Mouse (Mus musculus) forebrain, embryonic 14.5 days (tissue): ENCODE measurements around the gene Prep. TPM values are rescaled to one million over a fixed set of nuclear protein-coding genes. Genes with fewer than 3 reads are reported as not detected.

Experiments
- ATAC-seq: fragments of 200-750 bp; cut with Nextera tagmentation; 2 replicates; pipeline ENCODE4 v1.8.0; 2017; ENCODE audit warnings: mild to moderate bottlenecking, moderate library complexity
- DNase-seq: peaks from one replicate; pipeline ENCODE4 v3.0.0-alpha.2; 2015; ENCODE audit warnings: low spot score
- H3K27ac ChIP-seq: fragments of 300-500 bp; sonication (generic); 2 replicates; pipeline ENCODE4 v1.5.1; 2014; ENCODE audit warnings: low read depth, mild to moderate bottlenecking, control low read depth, low read length, moderate library complexity
- H3K27me3 ChIP-seq: fragments of 300-500 bp; sonication (generic); replicated peaks from 2 replicates; pipeline ENCODE4 v1.6.1; 2014; ENCODE audit warnings: low read length, control low read depth, mixed read lengths; ENCODE audit not compliant: control insufficient read depth, insufficient read depth
- H3K36me3 ChIP-seq: fragments of 300-500 bp; sonication (generic); 2 replicates; pipeline ENCODE4 v1.6.1; 2014; ENCODE audit warnings: low read length, control low read depth; ENCODE audit not compliant: control insufficient read depth, insufficient read depth
- H3K4me1 ChIP-seq: fragments of 300-500 bp; sonication (generic); 2 replicates; pipeline ENCODE4 v1.6.1; 2014; ENCODE audit warnings: antibody characterized with exemption, low read length, control low read depth; ENCODE audit not compliant: control insufficient read depth, insufficient read depth
- H3K4me2 ChIP-seq: fragments of 300-500 bp; sonication (generic); 2 replicates; pipeline ENCODE4 v1.6.1; 2014; ENCODE audit warnings: mild to moderate bottlenecking, control low read depth, low read length
- H3K4me3 ChIP-seq: fragments of 300-500 bp; sonication (generic); 2 replicates; pipeline ENCODE4 v1.5.1; 2014; ENCODE audit warnings: low read depth, low read length, control low read depth
- H3K9ac ChIP-seq: fragments of 300-500 bp; sonication (generic); 2 replicates; pipeline ENCODE4 v1.6.1; 2014; ENCODE audit warnings: mild to moderate bottlenecking, low read length, control low read depth, moderate library complexity
- H3K9me3 ChIP-seq: fragments of 300-500 bp; sonication (generic); replicated peaks from 2 replicates; pipeline ENCODE4 v1.6.1; 2016; ENCODE audit warnings: low read length, control low read depth, mixed read lengths; ENCODE audit not compliant: control insufficient read depth
- WGBS: fragments of 180-500 bp; shearing (Covaris S2); extraction: QIAGEN DNeasy Blood & Tissue Kit; methylation state at CpG from one replicate; pipeline ENCODE4 v1.1.7; 2014; 5-methylcytosine and 5-hydroxymethylcytosine counted together
- polyA plus RNA-seq: library from polyadenylated mRNA; unstranded; fragments of >200 nt; fragmentation: Nextera tagmentation; extraction: Ambion mirVana; gene quantifications from 2 replicates; pipeline ENCODE4 v1.2.1, GENCODE M21; 2014

Prep gene
- polyA plus RNA-seq, 1 experiment from 2014 or later = 14.2 TPM

DNA sequence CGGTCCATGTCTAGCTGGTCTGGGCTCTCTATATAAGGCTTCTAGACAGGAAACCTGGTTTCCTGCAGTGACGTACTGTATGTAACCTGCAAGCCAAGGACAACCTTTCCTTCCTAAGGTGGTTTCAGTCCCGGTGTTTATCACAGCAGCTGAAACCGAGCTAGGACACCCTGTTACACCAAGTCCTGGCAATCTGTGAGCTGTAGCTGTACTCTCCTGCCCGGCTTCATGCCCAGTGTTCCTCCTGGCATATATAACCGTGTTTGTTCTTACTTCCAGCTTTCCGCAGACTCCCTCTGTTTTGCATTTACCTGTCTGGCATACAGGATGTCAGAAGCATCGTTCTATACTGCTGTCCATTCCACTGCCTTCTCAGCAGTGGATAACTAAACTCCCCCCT, 51.4 kb downstream of the Prep start:
- H3K4me3 ChIP-seq = no peak overlapping the region
- no peak overlapping the region for H3K9ac ChIP-seq
- DNase-seq (no peak), ATAC-seq (no peak)
- H3K27me3 ChIP-seq = no peaks in the 10 kb centered on the region
- 94% methylated on average over 8 of the region's 8 CpGs for WGBS
- no peak overlapping the region for H3K4me2 ChIP-seq
- no peaks in the 10 kb centered on the region for H3K4me1 ChIP-seq
- no peaks in the 10 kb centered on the region for H3K9me3 ChIP-seq
- peaks cover 54% of the 10 kb centered on the region for H3K36me3 ChIP-seq
- H3K27ac ChIP-seq = no peak overlapping the region

DNA sequence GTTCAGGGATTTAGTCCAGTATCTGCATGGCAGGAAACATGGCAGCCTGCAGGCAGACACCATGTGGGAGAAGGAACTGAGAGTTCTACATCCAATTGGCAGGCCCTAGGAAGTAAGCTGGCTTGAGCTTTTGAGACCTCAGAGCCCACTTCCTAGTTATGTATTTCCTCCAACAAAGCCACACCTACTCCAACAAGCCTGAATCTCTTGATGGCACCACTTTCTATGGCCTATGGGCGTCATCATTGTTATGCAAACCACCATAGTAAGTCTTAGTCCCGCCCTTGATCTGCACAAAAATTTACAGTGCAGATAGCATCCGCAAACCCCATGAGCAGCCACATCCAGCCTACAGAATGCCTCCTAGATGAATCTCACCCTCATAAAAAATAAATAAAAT, 54.6 kb downstream of the Prep start:
- peaks cover 54% of the 10 kb centered on the region for H3K36me3 ChIP-seq
- 89% methylated on average over 3 of the region's 3 CpGs for WGBS

DNA sequence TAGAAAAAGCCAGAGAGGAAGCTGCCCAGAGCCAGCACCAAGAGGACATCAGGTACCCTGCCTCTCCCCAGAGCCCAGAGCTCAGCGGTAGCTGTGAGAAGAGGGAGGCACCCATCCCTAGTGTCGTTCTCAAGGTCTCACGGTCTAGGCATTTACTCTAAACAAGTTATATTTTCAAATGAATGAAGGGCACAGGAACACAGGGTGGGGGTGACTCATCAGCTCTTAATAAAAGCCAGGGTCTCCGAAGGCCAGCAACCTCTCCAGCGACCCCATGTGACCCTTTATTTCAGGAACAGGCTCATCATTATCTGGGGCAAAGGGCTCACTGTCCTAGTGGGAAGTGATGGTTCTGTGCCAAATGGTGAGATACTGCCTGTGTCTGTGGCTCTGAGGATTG, 55.5 kb downstream of the Prep start:
- H3K9me3 ChIP-seq = no peaks in the 10 kb centered on the region
- H3K4me2 ChIP-seq = no peak overlapping the region
- H3K4me1 ChIP-seq = no peaks in the 10 kb centered on the region
- no peak overlapping the region for H3K9ac ChIP-seq
- no peak for DNase-seq
- peaks cover 58% of the 10 kb centered on the region for H3K36me3 ChIP-seq
- 92% methylated on average over 5 of the region's 5 CpGs for WGBS
- H3K4me3 ChIP-seq = no peak overlapping the region
- no peaks in the 10 kb centered on the region for H3K27me3 ChIP-seq
- H3K27ac ChIP-seq = no peak overlapping the region
- no peak for ATAC-seq

More for the DNA sequence above, 54.6 kb downstream of the Prep start:
- no peaks in the 10 kb centered on the region for H3K9me3 ChIP-seq
- no peak overlapping the region for H3K4me2 ChIP-seq
- H3K27ac ChIP-seq = no peak overlapping the region
- ATAC-seq = no peak
- no peaks in the 10 kb centered on the region for H3K4me1 ChIP-seq
- H3K4me3 ChIP-seq = no peak overlapping the region
- no peak overlapping the region for H3K9ac ChIP-seq
- no peaks in the 10 kb centered on the region for H3K27me3 ChIP-seq
- no peak for DNase-seq

DNA sequence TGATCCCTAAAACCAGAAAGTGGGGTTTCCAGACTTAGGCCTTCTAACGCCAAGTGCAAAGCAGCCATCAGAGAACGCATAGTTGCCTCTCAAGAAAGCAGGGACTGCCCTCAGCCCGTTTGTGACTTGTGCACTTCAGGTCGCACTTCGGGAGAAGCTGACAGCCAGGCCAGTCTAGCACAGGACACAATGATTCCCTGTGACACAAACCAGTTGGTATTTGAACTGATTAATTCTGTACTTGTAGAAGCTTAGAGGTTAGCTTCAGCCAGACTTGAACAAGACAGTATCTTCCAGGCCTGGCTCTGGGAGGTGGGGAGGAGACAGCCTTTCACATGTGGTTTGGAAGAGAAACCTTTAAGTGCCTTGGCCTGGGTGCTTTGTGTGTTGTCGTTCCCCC, 56.0 kb downstream of the Prep start:
- peaks cover 59% of the 10 kb centered on the region for H3K36me3 ChIP-seq
- H3K4me2 ChIP-seq = no peak overlapping the region

DNA sequence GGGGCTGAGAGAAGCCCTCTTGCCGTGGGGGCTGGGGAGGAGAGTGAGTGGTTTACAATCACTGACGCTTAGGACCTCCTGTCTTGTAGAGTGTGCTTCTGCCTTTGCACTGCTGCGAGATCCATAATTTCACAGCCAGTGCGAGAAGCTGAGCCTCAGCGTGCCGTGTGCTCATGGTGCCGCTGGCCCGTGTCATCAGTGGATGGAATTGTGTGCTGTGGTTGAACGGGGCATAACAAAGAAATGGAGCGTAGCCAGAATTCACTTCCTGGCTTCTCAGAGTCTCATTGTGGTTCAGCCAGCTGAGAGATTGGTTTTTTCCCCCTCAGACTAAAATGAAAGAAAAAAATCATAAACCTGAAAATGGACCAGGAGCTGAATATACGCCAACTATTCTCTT, 62.1 kb downstream of the Prep start:
- no peaks in the 10 kb centered on the region for H3K4me1 ChIP-seq

More for the DNA sequence above, 56.0 kb downstream of the Prep start:
- no peaks in the 10 kb centered on the region for H3K4me1 ChIP-seq
- 95% methylated on average over 6 of the region's 6 CpGs for WGBS
- H3K9ac ChIP-seq = no peak overlapping the region
- DNase-seq = no peak
- H3K4me3 ChIP-seq = no peak overlapping the region
- H3K27ac ChIP-seq = no peak overlapping the region
- no peaks in the 10 kb centered on the region for H3K27me3 ChIP-seq
- no peaks in the 10 kb centered on the region for H3K9me3 ChIP-seq
- no peak for ATAC-seq

DNA sequence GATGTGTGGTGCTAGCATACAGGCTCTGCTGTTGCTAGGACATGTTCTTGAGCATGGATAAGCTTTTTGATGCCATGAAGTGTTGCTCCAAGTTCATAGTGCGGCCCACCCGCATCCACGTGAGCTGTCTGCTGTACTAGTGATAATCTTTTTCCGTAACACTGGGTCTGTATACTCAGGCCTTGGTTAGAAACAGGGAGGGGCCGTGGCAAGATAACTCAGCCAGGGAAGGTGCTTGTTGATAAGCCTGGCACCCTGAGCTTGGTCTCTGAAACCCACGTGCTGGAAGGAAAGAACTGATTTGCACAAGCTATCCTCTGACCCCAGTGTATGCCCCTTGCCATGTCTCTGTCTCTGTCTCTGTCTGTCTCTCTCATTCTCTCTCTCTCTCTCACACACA, 63.0 kb downstream of the Prep start:
- ATAC-seq = no peak
- Histone ChIP-seq H3K4me2 (no peak overlapping the region), H3K9me3 (no peaks in the 10 kb centered on the region), H3K4me1 (no peaks in the 10 kb centered on the region), H3K27ac (no peak overlapping the region), H3K27me3 (no peaks in the 10 kb centered on the region), H3K36me3 (peaks cover 27% of the 10 kb centered on the region), H3K4me3 (no peak overlapping the region), H3K9ac (no peak overlapping the region)
- WGBS = 91% methylated on average over 6 of the region's 6 CpGs
- no peak for DNase-seq

More for the DNA sequence above, 62.1 kb downstream of the Prep start:
- Histone ChIP-seq H3K9me3 (no peaks in the 10 kb centered on the region), H3K27me3 (no peaks in the 10 kb centered on the region), H3K4me2 (no peak overlapping the region), H3K36me3 (peaks cover 27% of the 10 kb centered on the region), H3K4me3 (no peak overlapping the region), H3K27ac (no peak overlapping the region), H3K9ac (0 out of 2 replicates have a peak overlapping the region, but pooled peaks have one; percentile 0)
- WGBS = 58% methylated on average over 11 of the region's 11 CpGs
- ATAC-seq = no peak
- peak; percentile 53 for DNase-seq

- Histone ChIP-seq H3K36me3 (peaks cover 12% of the 10 kb centered on the region), H3K9ac (no peak overlapping the region), H3K9me3 (no peaks in the 10 kb centered on the region), H3K4me2 (no peak overlapping the region), H3K4me3 (no peak overlapping the region), H3K27ac (no peak overlapping the region), H3K27me3 (no peaks in the 10 kb centered on the region), H3K4me1 (no peaks in the 10 kb centered on the region)
- ATAC-seq (no peak), DNase-seq (peak; percentile 30)
- 84% methylated on average over 4 of the region's 4 CpGs for whole genome bisulfite sequencing
These were observed 65.4 kb downstream of the Prep start for GRCm38 (mm10) chr10:45132371-45132770.

DNA sequence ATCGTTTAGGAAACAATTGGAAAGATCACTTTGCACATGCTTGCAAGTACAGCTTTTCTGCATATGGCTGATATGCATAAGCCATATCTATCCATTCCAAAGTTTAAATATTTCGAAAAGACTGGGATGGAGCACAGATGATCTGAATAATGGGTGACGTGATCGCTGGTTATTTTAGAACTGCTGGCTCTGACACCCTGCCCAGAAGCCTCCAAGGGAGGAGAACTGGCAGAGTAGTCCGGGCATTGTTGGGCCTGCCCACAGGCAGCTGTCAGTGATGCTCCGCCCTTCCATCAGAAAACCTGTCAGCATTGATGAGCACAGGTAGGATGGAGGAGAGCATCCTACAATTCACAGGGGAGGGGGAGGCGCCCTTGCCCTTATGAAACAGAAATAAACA, 69.8 kb downstream of the Prep start:
- H3K4me3 ChIP-seq = no peak overlapping the region
- no peak for DNase-seq
- H3K9ac ChIP-seq = no peak overlapping the region
- no peaks in the 10 kb centered on the region for H3K36me3 ChIP-seq
- WGBS = 85% methylated on average over 7 of the region's 7 CpGs
- no peaks in the 10 kb centered on the region for H3K9me3 ChIP-seq
- H3K27ac ChIP-seq = no peak overlapping the region
- H3K4me1 ChIP-seq = peaks cover 5% of the 10 kb centered on the region
- no peaks in the 10 kb centered on the region for H3K27me3 ChIP-seq
- no peak overlapping the region for H3K4me2 ChIP-seq
- no peak for ATAC-seq

DNA sequence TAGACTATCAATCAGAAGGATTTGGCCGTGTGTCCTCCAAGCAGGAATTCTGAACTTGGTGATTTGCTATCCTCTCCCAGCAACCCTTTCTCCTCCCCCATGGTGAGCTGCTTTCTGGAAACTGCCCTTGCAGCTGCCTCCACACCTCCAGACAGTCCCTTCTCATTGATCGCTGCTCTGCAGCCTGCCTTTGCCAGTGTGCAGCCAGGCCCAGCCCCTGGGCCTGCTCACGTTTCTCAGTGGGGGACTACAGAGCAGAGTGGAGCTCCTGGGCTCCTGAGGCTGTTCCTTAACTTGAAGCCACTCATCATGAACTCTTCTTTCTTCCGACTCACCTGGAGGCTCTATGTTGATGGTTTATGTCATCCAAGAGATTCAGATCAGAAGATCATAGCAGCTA, 72.9 kb downstream of the Prep start:
- H3K36me3 ChIP-seq = no peaks in the 10 kb centered on the region
- H3K4me2 ChIP-seq = no peak overlapping the region
- 61% methylated on average over 4 of the region's 4 CpGs for WGBS
- H3K27me3 ChIP-seq = no peaks in the 10 kb centered on the region
- 0 out of 2 replicates have a peak, but pooled peaks have one; percentile 16 for ATAC-seq
- peaks cover 5% of the 10 kb centered on the region for H3K4me1 ChIP-seq
- no peak overlapping the region for H3K4me3 ChIP-seq
- no peak overlapping the region for H3K27ac ChIP-seq
- no peaks in the 10 kb centered on the region for H3K9me3 ChIP-seq
- DNase-seq = no peak
- no peak overlapping the region for H3K9ac ChIP-seq
